37 mouse cellular contexts compared by ENCODE assay signal in the genomic region with DNA sequence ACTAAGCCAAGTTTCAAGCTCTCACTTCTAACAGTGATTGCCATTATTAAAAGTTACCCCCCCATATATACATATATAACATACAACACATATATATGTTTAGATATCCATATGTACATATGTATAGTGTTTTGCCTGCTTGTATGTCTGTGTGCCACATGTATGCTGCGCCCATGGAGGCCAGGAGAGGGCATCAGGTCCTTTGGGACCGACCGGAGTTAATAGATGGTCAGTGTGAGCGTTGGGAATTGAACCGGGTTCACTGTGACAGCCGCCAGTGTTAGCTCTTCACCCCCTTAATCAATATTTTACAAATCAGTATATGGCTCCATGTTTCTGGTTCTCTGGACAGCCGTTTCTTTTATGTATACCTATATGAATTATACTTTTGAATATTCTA. TPM values are rescaled to one million over a fixed set of nuclear protein-coding genes. Genes with fewer than 3 reads are reported as not detected.
DNase-seq lines count a peak whose midpoint lies in the region; ATAC-seq and TF ChIP-seq lines count a peak whose summit lies in the region.
"Had no signal": no experiment of that assay in that cellular context is flagged by ENCODE, and none has a peak within 500 bp of the region (broad histone marks: within the 10 kb centered on the region; RNA-seq: fewer than 3 reads in every experiment).

No protein-coding gene starts in this region.

- no peaks in the 10 kb centered on the region for H3K4me1 ChIP-seq in heart, postnatal 0 days (ENCODE audit: control insufficient read depth, insufficient read depth)
- H3K4me1 ChIP-seq in liver, adult 2 months (ENCODE audit: control insufficient read depth, insufficient read depth, low read length) = no peaks in the 10 kb centered on the region
- no peaks in the 10 kb centered on the region for H3K4me1 ChIP-seq in liver, embryonic 11.5 days (replicated peaks; ENCODE audit: control insufficient read depth, insufficient read depth, low read length)
- H3K4me1 ChIP-seq: forebrain, embryonic 15.5 days; hindbrain, embryonic 10.5 days; kidney, embryonic 15.5 days; midbrain, embryonic 15.5 days; neural tube, embryonic 15.5 days; stomach, embryonic 15.5 days had no signal

- no peak for TF ChIP-seq EP300 in heart, postnatal 0 days (IDR thresholded peaks at IDR 0.05; ENCODE audit: low read depth)

- H3K36me3 ChIP-seq in heart, postnatal 0 days (replicated peaks; ENCODE audit: control insufficient read depth, insufficient read depth, low read length) = no peaks in the 10 kb centered on the region
- peaks cover 8% of the 10 kb centered on the region for H3K36me3 ChIP-seq in liver, adult 2 months (ENCODE audit: control insufficient read depth, insufficient read depth, low read length)
- no peaks in the 10 kb centered on the region for H3K36me3 ChIP-seq in liver, embryonic 11.5 days (ENCODE audit: control insufficient read depth, insufficient read depth, low read length)
- H3K36me3 ChIP-seq: embryonic facial prominence, embryonic 12.5 days; forebrain, embryonic 10.5 days; forebrain, embryonic 15.5 days; heart, embryonic 10.5 days; hindbrain, embryonic 10.5 days; kidney, embryonic 15.5 days; midbrain, embryonic 10.5 days; midbrain, embryonic 15.5 days; neural tube, embryonic 15.5 days; stomach, embryonic 15.5 days had no signal

- H3K79me2 ChIP-seq in liver, adult 2 months (ENCODE audit: control insufficient read depth, insufficient read depth, low read length) = peaks cover 23% of the 10 kb centered on the region

- peak; percentile 9 for DNase-seq in embryo, embryonic 10.5 days (ENCODE audit: low spot score)
- no peak for DNase-seq in embryo, embryonic 11 days
- DNase-seq in heart, postnatal 0 days (ENCODE audit: low spot score) = no peak
- DNase-seq in heart, postnatal 14 days = no peak
- DNase-seq in liver, adult 2 months (ENCODE audit: extremely low read depth, low read depth, low spot score) = no peak
- no peak for DNase-seq in liver, embryonic 11.5 days (ENCODE audit: low spot score)
- DNase-seq: adrenal gland, postnatal 25 days; cerebellum, adult 11-12 months; cerebellum, adult 9-11 months; gastrocnemius, postnatal 10 days; kidney, postnatal 4 days; left cerebral cortex, postnatal 4 days; lung, adult 2 months; retina, postnatal 1 day; right cerebral cortex, postnatal 14 days; thymus, postnatal 14 days had no signal

- TF ChIP-seq CTCF in heart, postnatal 0 days (IDR thresholded peaks at IDR 0.05; ENCODE audit: low read depth) = peak; percentile 22; the same call in 1 of the 2 replicates
- 0 out of 2 replicates have a peak, but pooled peaks have one; percentile 26 for TF ChIP-seq CTCF in liver, adult 2 months (IDR thresholded peaks at IDR 0.05; ENCODE audit: low read depth, low read length)

- no peaks in the 10 kb centered on the region for H3K27me3 ChIP-seq in heart, postnatal 0 days (ENCODE audit: control insufficient read depth, insufficient read depth, low read length)
- no peaks in the 10 kb centered on the region for H3K27me3 ChIP-seq in liver, adult 2 months (ENCODE audit: control insufficient read depth, insufficient read depth, low read length)
- H3K27me3 ChIP-seq in liver, embryonic 11.5 days (replicated peaks; ENCODE audit: control insufficient read depth, insufficient read depth, low read length) = no peaks in the 10 kb centered on the region
- H3K27me3 ChIP-seq: embryonic facial prominence, embryonic 12.5 days; forebrain, embryonic 15.5 days; kidney, embryonic 15.5 days; midbrain, embryonic 15.5 days; neural tube, embryonic 15.5 days; stomach, embryonic 15.5 days had no signal

- H3K9ac ChIP-seq in heart, postnatal 0 days (replicated peaks; ENCODE audit: low read depth, low read length) = no peak overlapping the region
- H3K9ac ChIP-seq in liver, adult 2 months (ENCODE audit: low read depth, low read length) = no peak overlapping the region
- H3K9ac ChIP-seq in liver, embryonic 11.5 days (ENCODE audit: low read depth, low read length) = no peak overlapping the region
- H3K9ac ChIP-seq: embryonic facial prominence, embryonic 12.5 days; forebrain, embryonic 15.5 days; kidney, embryonic 15.5 days; liver, embryonic 14.5 days; midbrain, embryonic 15.5 days; neural tube, embryonic 15.5 days; stomach, embryonic 15.5 days had no signal

- TF ChIP-seq POLR2A in liver, adult 2 months (IDR thresholded peaks at IDR 0.05; ENCODE audit: extremely low read depth, insufficient read depth, low read length) = no peak

- H3K4me2 ChIP-seq in heart, postnatal 0 days (ENCODE audit: low read depth, low read length) = no peak overlapping the region
- no peak overlapping the region for H3K4me2 ChIP-seq in liver, embryonic 11.5 days
- H3K4me2 ChIP-seq: embryonic facial prominence, embryonic 12.5 days; forebrain, embryonic 15.5 days; kidney, embryonic 15.5 days; midbrain, embryonic 15.5 days; neural tube, embryonic 15.5 days; stomach, embryonic 15.5 days had no signal

- intact Hi-C loops in heart, postnatal 14 days (cut with DNase I) = no loop called here

- H3K27ac ChIP-seq in heart, postnatal 0 days (ENCODE audit: low read depth) = no peak overlapping the region
- no peak overlapping the region for H3K27ac ChIP-seq in liver, adult 2 months (replicated peaks; ENCODE audit: insufficient read depth, low read depth, low read length)
- no peak overlapping the region for H3K27ac ChIP-seq in liver, embryonic 11.5 days (ENCODE audit: low read depth, low read length)
- H3K27ac ChIP-seq: forebrain, embryonic 10.5 days; forebrain, embryonic 15.5 days; heart, embryonic 10.5 days; hindbrain, embryonic 10.5 days; kidney, embryonic 15.5 days; liver, embryonic 14.5 days; midbrain, embryonic 10.5 days; midbrain, embryonic 15.5 days; neural tube, embryonic 15.5 days; stomach, embryonic 15.5 days had no signal

- ATAC-seq in heart, postnatal 0 days (ENCODE audit: insufficient read depth, low read depth) = no peak
- ATAC-seq in liver, embryonic 11.5 days (replicated peaks; ENCODE audit: low FRiP score) = no peak
- ATAC-seq in activated CD4-positive, CD25-positive, alpha-beta regulatory T cell, adult 4 months = no peak
- ATAC-seq: forebrain, embryonic 15.5 days; hindbrain, embryonic 16.5 days; intestine, embryonic 16.5 days; midbrain, embryonic 15.5 days had no signal

- 69% methylated on average over 7 of the region's 7 CpGs for WGBS in heart, postnatal 0 days
- WGBS in liver, adult 2 months = 45% methylated on average over 7 of the region's 7 CpGs
- 84% methylated on average over 7 of the region's 7 CpGs for WGBS in liver, embryonic 11.5 days

- no peaks in the 10 kb centered on the region for H3K9me3 ChIP-seq in heart, postnatal 0 days (replicated peaks; ENCODE audit: control insufficient read depth, low read length)
- no peaks in the 10 kb centered on the region for H3K9me3 ChIP-seq in liver, embryonic 11.5 days (ENCODE audit: control insufficient read depth, low read length)
- H3K9me3 ChIP-seq: forebrain, embryonic 15.5 days; hindbrain, embryonic 10.5 days; kidney, embryonic 15.5 days; midbrain, embryonic 15.5 days; neural tube, embryonic 15.5 days; stomach, embryonic 15.5 days had no signal

- no peak overlapping the region for H3K4me3 ChIP-seq in heart, postnatal 0 days (ENCODE audit: low read depth, low read length)
- H3K4me3 ChIP-seq in liver, adult 2 months (ENCODE audit: insufficient read depth, low read depth, low read length) = no peak overlapping the region
- no peak overlapping the region for H3K4me3 ChIP-seq in liver, embryonic 11.5 days (ENCODE audit: low read depth, low read length)
- H3K4me3 ChIP-seq: embryonic facial prominence, embryonic 12.5 days; forebrain, embryonic 10.5 days; forebrain, embryonic 15.5 days; heart, embryonic 10.5 days; hindbrain, embryonic 10.5 days; kidney, embryonic 15.5 days; midbrain, embryonic 10.5 days; midbrain, embryonic 15.5 days; neural tube, embryonic 15.5 days; stomach, embryonic 15.5 days had no signal

RNA-seq across cellular contexts. Expression of a gene that starts 25.0 kb away (rescaled TPM):
- total RNA-seq in heart, postnatal 0 days (2014; rRNA removed; ENCODE audit: low replicate concordance) = not detected in 2 replicates
- polyA plus RNA-seq in heart, postnatal 0 days (2015; fragmentation: Nextera tagmentation; extraction: Ambion mirVana) = not detected in 2 replicates
- not detected for total RNA-seq in heart, postnatal 14 days (2021)
- total RNA-seq in liver, adult 2 months (2014; rRNA removed) = not detected in 2 replicates
- polyA plus RNA-seq in liver, adult 2 months (2012; rRNA removed) = not detected in 2 replicates
- 0.19 TPM in 1 of 2 replicates, not detected in the other for polyA plus RNA-seq in liver, embryonic 11.5 days (2014; fragmentation: Nextera tagmentation; extraction: Ambion mirVana)
- polyA plus RNA-seq in activated CD4-positive, CD25-positive, alpha-beta regulatory T cell, adult 4 months (2017; shearing (Covaris generic)) = not detected
- total RNA-seq: adrenal gland, adult 18-20 months; adrenal gland, postnatal 25 days; gastrocnemius, postnatal 10 days; layer of hippocampus, adult 8-10 months; layer of hippocampus, postnatal 25 days; left cerebral cortex, adult 8-10 months; left cerebral cortex, postnatal 4 days; megakaryocyte progenitor cell, adult 5-6 weeks had no signal
- polyA plus RNA-seq: forebrain, embryonic 10.5 days; forebrain, embryonic 15.5 days; heart, embryonic 16.5 days; hindbrain, embryonic 10.5 days; hindbrain, embryonic 16.5 days; intestine, embryonic 16.5 days; kidney, embryonic 15.5 days; limb, embryonic 14.5 days; liver, embryonic 14.5 days; lung, adult 2 months; midbrain, embryonic 10.5 days; midbrain, embryonic 15.5 days; neural tube, embryonic 15.5 days; stomach, embryonic 15.5 days had no signal

RNA-seq across cellular contexts. Expression of a gene that starts 55.0 kb away (rescaled TPM):
- total RNA-seq in heart, postnatal 0 days (2014; rRNA removed; ENCODE audit: low replicate concordance) = 8.4 and 17.5 TPM in 2 replicates
- 6.6 and 6.8 TPM in 2 replicates for polyA plus RNA-seq in heart, postnatal 0 days (2015; fragmentation: Nextera tagmentation; extraction: Ambion mirVana)
- 10 to 100 TPM; 15.9 to 17.0 TPM for total RNA-seq in heart, postnatal 14 days (2021)
- 20.9 and 24.8 TPM in 2 replicates for total RNA-seq in liver, adult 2 months (2014; rRNA removed)
- 9.6 and 9.9 TPM in 2 replicates for polyA plus RNA-seq in liver, adult 2 months (2012; rRNA removed)
- polyA plus RNA-seq in liver, embryonic 11.5 days (2014; fragmentation: Nextera tagmentation; extraction: Ambion mirVana) = 8.8 and 9.1 TPM in 2 replicates
- polyA plus RNA-seq in activated CD4-positive, CD25-positive, alpha-beta regulatory T cell, adult 4 months (2017; shearing (Covaris generic)) = under 1 TPM; 0.31 to 0.44 TPM
